Mouse (Mus musculus) megakaryocyte, adult 5-6 weeks (primary cell): ENCODE measurements around the gene Cdh3. TPM values are rescaled to one million over a fixed set of nuclear protein-coding genes. Genes with fewer than 3 reads are reported as not detected.

Source experiments
- ATAC-seq: 2 replicates; pipeline ENCODE4 v1.8.0; 2016; ENCODE audit warnings: mild to moderate bottlenecking, inconsistent platforms; ENCODE audit not compliant: poor library complexity, severe bottlenecking
- total RNA-seq, 2 experiments: library from RNA; stranded (forward) in 1 of 2; stranded (reverse) in 1 of 2; fragments of 153-499, 151-499 nt in 1 of 2; fragments of 221-1000, 200-1000 nt in 1 of 2; gene quantifications; 2 replicates each; pipeline versions ENCODE4 v1.2.3 to v1.2.4; 2015 to 2017

Gene Cdh3
- total RNA-seq, 2 experiments from 2014 or later: not detected

GRCm38 (mm10) chr8:106605657-106606056, 95.0 kb downstream of the Cdh3 start:
- ATAC-seq: no peak

- ATAC-seq: no peak
Measured at GRCm38 (mm10) chr8:106606121-106606520, 95.4 kb downstream of the Cdh3 start.

- no peak for ATAC-seq
Measured at GRCm38 (mm10) chr8:106606601-106607145, 96.0 kb downstream of the Cdh3 start.

Other genes starting within 250 kb of the Cdh3 start
- 0.09 and 0.16 TPM in 2 replicates for gene Smpd3, start 172.9 kb upstream of the Cdh3 start, total RNA-seq (2015)
- 0.07 and 0.24 TPM in 2 replicates for gene Smpd3, start 172.9 kb upstream of the Cdh3 start, total RNA-seq (2017)
- 7.7 and 7.8 TPM in 2 replicates for gene Zfp90, start 95.6 kb upstream of the Cdh3 start, total RNA-seq (2015)
- gene Zfp90, start 95.6 kb upstream of the Cdh3 start, total RNA-seq (2017): 8.4 and 12.0 TPM in 2 replicates
- not detected in 2 replicates for gene 6030452D12Rik, start 10.4 kb upstream of the Cdh3 start, total RNA-seq (2015)
- not detected in 2 replicates for gene 6030452D12Rik, start 10.4 kb upstream of the Cdh3 start, total RNA-seq (2017)
- 53.0 and 66.6 TPM in 2 replicates for gene Gm10073, start 62.6 kb downstream of the Cdh3 start, total RNA-seq (2015)
- gene Gm10073, start 62.6 kb downstream of the Cdh3 start, total RNA-seq (2017): 5.4 and 6.9 TPM in 2 replicates
- gene Cdh1, start 92.5 kb downstream of the Cdh3 start, total RNA-seq (2015): 6.2 and 8.0 TPM in 2 replicates
- gene Cdh1, start 92.5 kb downstream of the Cdh3 start, total RNA-seq (2017): 5.2 and 7.0 TPM in 2 replicates
- gene Tango6, start 172.2 kb downstream of the Cdh3 start, total RNA-seq (2015): 2.5 and 3.5 TPM in 2 replicates
- 3.6 and 6.1 TPM in 2 replicates for gene Tango6, start 172.2 kb downstream of the Cdh3 start, total RNA-seq (2017)